Mouse (Mus musculus) bone marrow macrophage, adult 2 months (primary cell): ENCODE measurements around the gene Usp36.

Experiments used
- CTCF ChIP-seq: IDR thresholded peaks from 2 replicates; pipeline ENCODE4 v1.5.1; 2012; ENCODE audit warnings: low read depth, mild to moderate bottlenecking, low read length, moderate library complexity
- POLR2A ChIP-seq: IDR thresholded peaks from 2 replicates; pipeline ENCODE4 v1.6.1; 2012; ENCODE audit warnings: mild to moderate bottlenecking, low read depth, low read length, borderline replicate concordance

DNA sequence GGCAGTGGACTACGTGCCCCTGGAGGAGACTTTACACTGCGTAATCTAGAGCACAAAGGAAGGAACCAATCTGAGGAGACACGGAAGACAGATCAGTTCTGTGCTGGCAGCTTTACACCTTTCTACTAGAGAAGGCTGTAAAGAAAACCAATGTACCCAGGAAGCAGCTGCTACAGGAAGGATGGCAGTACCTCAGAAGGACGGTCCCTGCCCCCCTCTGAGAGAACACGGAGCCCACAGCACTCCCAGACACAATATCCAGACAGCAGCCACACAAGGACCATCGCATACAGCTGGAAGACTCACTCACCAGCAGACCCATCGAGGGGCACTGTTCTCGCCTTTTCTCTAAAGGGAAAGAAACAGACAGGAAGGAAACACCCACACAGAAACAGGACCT, 30.0 kb downstream of the Usp36 start:
- no peak for TF ChIP-seq POLR2A
- TF ChIP-seq CTCF, result no peak
